Mouse (Mus musculus) cerebellum, adult 2 months (tissue): ENCODE data around the gene Smco4. TPM values are rescaled to one million over a fixed set of nuclear protein-coding genes. Genes with fewer than 3 reads are reported as not detected.

Experiments used
- DNase-seq, 2 experiments: peaks; one replicate each; pipeline ENCODE4 v3.0.0; 2021
- H3K27ac ChIP-seq: fragments of 200-500 bp; 2 replicates; pipeline ENCODE4 v1.5.1; 2012; ENCODE audit warnings: low read length, control low read depth, inconsistent platforms; ENCODE audit not compliant: insufficient read depth
- H3K27me3 ChIP-seq: fragments of 200-500 bp; 2 replicates; pipeline ENCODE4 v1.6.1; 2012; ENCODE audit warnings: inconsistent platforms, mild to moderate bottlenecking, low read length, moderate library complexity; ENCODE audit not compliant: control insufficient read depth, insufficient read depth
- H3K4me1 ChIP-seq: fragments of 200-500 bp; 2 replicates; pipeline ENCODE4 v1.6.1; 2011; ENCODE audit warnings: low read length; ENCODE audit not compliant: control insufficient read depth, insufficient read depth
- H3K4me3 ChIP-seq: fragments of 200-500 bp; replicated peaks from 2 replicates; pipeline ENCODE3; 2011; ENCODE audit warnings: mild to moderate bottlenecking, low read depth, low read length, control low read depth; ENCODE audit not compliant: insufficient read depth
- CTCF ChIP-seq: fragments of 200-500 bp; IDR thresholded peaks from 2 replicates; pipeline ENCODE4 v1.5.1; 2011; ENCODE audit warnings: low read depth, mild to moderate bottlenecking, control low read depth, low read length, moderate library complexity, borderline replicate concordance; ENCODE audit not compliant: insufficient read depth
- POLR2A ChIP-seq: fragments of 200-500 bp; IDR thresholded peaks from 2 replicates; pipeline ENCODE4 v1.6.1; 2011; ENCODE audit warnings: low read length, control low read depth, borderline replicate concordance; ENCODE audit not compliant: insufficient read depth
- WGBS: fragments of 180-500 bp; shearing (Covaris S2); methylation state at CpG from one replicate; pipeline ENCODE4 v1.1.7; 2018; 5-methylcytosine and 5-hydroxymethylcytosine counted together
- polyA plus RNA-seq: library from polyadenylated mRNA; depleted of rRNA; stranded (reverse); fragments of >200 nt; gene quantifications from 2 replicates; pipeline ENCODE4 v1.2.3, GENCODE M21; 2012

Smco4 gene
- polyA plus RNA-seq, 1 experiment = 5.8 TPM

DNA sequence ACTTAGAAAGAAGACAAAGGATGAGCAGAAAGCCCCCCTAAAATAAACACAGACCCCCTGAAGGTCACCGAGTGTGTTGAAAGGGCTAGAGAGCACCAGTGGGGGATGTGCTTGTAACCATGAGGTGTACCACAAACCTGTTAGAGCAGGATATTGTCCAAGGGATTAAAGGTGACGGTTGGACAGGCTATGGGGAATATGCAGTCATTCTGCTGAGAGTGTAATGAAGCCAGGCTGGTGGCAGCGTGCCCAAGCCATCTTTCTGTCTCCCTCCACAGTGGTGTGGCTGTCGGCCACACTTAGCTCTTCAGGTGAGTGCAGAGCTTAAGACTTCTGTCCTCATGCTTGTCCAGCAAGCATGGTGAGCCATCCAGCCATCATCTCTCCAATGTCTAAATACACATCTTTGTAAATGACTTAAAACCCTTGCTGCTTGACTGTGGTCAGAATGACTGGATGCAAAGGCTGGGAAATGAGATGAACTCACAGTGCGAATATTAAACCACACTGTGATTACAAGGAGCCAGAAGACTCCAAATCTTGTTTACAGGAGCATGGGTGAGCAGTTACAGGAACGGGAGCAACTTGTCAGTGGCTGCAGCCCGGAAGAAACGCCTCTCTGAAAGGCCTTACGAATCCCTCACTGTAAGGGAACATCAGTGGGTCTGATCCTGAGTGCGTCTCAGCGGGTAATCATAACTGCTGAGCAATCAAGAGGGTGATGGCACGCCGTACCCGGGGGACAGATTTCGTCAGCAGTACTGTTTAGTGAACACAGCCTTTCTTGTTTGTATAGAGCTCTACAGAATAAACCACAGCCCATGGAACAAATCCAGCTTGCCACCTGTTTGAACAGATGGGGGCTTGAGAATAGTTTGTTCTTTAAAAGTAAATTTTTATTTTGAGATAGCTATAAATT is 59.0 kb downstream of the Smco4 start:
- Histone ChIP-seq H3K27ac (no peak overlapping the region), H3K27me3 (no peaks in the 10 kb centered on the region), H3K4me3 (no peak overlapping the region), H3K4me1 (no peaks in the 10 kb centered on the region)
- TF ChIP-seq POLR2A (no peak), CTCF (no peak)
- no peak for DNase-seq
- WGBS = 16% methylated on average over 15 of the region's 15 CpGs

DNA sequence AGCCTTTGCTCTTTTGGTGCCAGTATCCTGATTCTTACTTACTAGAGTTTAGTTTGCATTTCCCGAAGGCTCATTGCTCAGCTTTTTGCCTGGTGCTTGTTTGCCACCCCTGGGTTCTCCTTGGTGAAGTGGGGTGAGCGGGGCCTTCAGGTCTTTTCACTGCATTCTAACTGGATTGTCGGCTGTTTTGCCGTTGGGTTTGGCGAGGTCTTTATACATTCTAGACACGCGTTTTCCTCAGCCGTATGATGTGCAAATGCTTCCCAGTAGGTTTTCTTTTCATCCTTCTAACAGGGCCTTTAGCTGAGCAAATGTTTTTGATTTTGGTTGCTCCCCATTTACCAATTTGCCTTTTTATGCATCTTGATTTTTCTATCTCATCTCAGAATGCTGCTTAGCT is 60.1 kb downstream of the Smco4 start:
- WGBS = 70% methylated on average over 8 of the region's 8 CpGs
- H3K4me1 ChIP-seq = no peaks in the 10 kb centered on the region
- TF ChIP-seq POLR2A = no peak
- no peak for TF ChIP-seq CTCF
- DNase-seq = no peak
- H3K4me3 ChIP-seq = no peak overlapping the region
- H3K27ac ChIP-seq = no peak overlapping the region
- H3K27me3 ChIP-seq = no peaks in the 10 kb centered on the region; the same call in 1 of the 2 replicates

DNA sequence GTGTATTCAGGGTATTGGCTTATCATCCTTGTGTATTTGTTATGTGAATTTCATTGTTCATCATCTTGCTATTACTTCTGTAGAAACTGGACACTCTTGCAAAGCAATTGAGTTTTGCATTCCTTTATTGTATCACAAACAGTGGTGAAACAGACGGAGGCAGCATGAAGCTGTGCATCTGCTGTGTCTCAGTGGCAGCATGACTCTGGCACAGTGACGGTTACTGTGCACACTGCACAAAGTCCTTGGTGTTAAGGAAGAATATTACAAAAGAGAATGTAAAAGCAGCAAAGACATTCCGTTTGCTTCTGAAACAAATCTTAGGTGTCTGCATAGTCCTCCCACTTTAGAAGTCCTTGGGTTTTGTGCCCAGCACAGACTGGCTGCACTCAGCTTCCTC is 67.2 kb downstream of the Smco4 start:
- WGBS = 58% methylated on average over 3 of the region's 3 CpGs
- H3K27ac ChIP-seq = no peak overlapping the region
- TF ChIP-seq POLR2A = no peak
- no peak for TF ChIP-seq CTCF
- H3K27me3 ChIP-seq = no peaks in the 10 kb centered on the region; the same call in 1 of the 2 replicates
- H3K4me1 ChIP-seq = no peaks in the 10 kb centered on the region
- no peak for DNase-seq
- H3K4me3 ChIP-seq = no peak overlapping the region

DNA sequence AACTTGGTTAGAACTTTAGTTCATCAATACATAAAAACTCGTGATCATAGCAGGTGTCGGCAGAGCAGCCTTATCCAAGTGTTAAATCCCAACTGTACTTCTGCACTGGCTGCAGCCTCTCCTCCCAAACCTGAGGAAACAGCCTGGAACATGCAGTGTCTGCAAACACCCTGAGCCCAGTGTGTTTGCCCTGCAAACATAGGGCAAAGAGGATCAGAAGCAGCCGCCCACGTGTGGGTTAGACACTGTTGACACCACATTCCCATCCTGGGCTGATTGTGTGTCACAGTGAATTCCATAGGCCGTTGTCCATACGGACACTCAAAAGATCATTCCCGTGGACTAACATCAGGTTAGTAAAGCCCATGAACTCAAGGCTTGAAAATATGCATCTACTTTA is 69.1 kb downstream of the Smco4 start:
- no peaks in the 10 kb centered on the region for H3K4me1 ChIP-seq
- H3K4me3 ChIP-seq = no peak overlapping the region
- no peak for DNase-seq
- TF ChIP-seq CTCF (no peak), POLR2A (no peak)
- no peak overlapping the region for H3K27ac ChIP-seq
- H3K27me3 ChIP-seq = no peaks in the 10 kb centered on the region; the same call in 1 of the 2 replicates
- WGBS = 92% methylated on average over 7 of the region's 7 CpGs

DNA sequence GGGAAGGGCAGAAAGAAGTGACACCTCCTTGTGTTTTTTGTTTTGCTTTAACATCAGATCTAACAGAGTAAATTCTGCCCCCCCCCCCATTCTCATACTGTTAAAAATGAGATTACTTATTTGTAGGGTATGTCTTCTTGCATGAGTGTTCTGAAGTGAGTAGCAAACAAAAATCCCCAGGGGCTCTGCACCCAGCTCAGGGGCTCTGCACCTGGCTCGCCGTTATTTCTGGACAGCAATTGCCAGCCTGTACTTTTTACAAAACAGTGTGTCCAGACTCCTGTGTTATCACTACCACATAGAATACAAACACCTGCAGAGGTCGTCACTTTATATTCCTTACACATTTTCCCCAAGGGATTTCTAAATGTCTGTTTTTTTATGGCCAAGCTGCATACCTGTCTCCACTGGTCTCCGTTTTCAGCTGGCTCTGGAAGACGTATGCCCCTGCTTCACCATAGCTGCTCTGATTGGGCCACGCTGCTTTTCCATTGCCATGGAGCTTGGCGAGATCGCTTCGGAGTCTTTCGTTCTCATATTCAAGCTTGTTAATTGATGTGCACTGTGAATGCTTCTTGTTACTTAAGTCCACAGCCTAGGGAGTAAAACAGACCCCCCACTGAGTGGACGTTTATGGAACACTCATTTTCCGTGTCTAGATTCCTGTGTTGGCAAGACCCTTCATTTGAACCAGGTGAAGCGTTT is 81.7 kb downstream of the Smco4 start:
- TF ChIP-seq POLR2A = no peak
- TF ChIP-seq CTCF = no peak
- DNase-seq = no peak
- H3K4me3 ChIP-seq = no peak overlapping the region
- WGBS = 61% methylated on average over 13 of the region's 13 CpGs
- H3K4me1 ChIP-seq = no peaks in the 10 kb centered on the region
- 0 out of 2 replicates have a peak, but pooled peaks cover 1% of the 10 kb centered on the region for H3K27me3 ChIP-seq
- H3K27ac ChIP-seq = no peak overlapping the region

DNA sequence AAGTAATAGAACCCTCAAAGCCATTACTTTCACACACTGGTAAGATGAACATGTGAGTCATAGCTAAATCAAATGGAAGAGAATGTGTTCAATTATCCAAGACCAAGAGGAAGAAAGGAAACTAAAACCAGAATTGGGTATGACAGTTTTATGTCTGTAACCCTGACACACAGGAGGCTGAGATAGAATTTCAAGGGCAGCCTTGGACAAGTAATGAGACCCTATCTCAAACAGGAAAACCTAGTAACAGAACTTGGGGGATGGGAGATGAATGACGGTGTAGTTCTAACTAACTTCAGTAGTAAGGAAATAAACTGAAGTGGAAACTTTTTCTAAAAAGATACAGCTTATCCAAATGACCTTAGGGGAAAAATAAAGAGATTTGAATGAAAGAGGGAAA is 85.2 kb downstream of the Smco4 start:
- 90% methylated on average over 1 of the region's 1 CpGs for WGBS
- DNase-seq = no peak
- Histone ChIP-seq H3K4me1 (no peaks in the 10 kb centered on the region), H3K27me3 (no peaks in the 10 kb centered on the region), H3K27ac (no peak overlapping the region), H3K4me3 (no peak overlapping the region)
- no peak for TF ChIP-seq CTCF
- no peak for TF ChIP-seq POLR2A

DNA sequence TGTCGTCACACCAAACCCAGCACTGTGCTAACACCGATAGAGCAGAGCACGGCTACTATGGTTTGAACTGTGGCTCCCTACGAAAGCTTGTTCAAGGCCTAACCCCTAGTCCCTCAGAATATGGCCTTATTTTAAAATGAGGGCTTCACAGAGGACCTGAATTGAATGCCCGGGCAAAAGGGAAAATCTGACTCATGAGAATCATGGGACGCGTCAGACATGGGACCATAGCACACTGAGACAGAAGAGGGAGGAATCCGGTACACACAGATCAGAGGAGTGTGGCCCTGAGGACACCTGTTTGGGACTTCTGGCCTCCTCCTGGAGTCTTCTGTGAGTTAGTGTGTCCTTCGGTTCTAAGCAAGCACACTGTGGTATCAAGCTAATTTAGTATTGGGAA is 85.7 kb downstream of the Smco4 start:
- Histone ChIP-seq H3K27ac (no peak overlapping the region), H3K4me3 (no peak overlapping the region), H3K4me1 (no peaks in the 10 kb centered on the region), H3K27me3 (no peaks in the 10 kb centered on the region)
- TF ChIP-seq POLR2A (no peak), CTCF (no peak)
- WGBS = 95% methylated on average over 9 of the region's 9 CpGs
- DNase-seq = no peak

DNA sequence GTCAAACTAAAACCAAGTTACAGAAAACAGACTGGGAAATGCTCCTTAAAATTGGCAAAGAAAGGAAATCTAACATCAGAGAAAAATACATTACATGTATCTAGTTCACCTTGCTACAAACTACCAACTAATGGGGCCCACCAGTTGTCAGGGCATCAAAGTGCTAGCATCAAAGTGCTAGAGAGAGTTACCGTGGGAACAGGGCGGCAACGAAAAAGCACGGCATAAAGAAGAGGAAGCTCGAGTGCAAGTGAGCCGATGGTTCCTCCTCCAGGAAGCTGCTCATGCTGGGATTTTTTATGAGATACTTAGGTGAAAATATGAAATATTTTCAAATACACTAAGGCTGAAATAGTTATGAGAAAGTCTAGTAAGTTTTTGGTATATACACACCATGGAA is 86.9 kb downstream of the Smco4 start:
- Histone ChIP-seq H3K27ac (no peak overlapping the region), H3K27me3 (no peaks in the 10 kb centered on the region), H3K4me1 (no peaks in the 10 kb centered on the region), H3K4me3 (no peak overlapping the region)
- no peak for DNase-seq
- no peak for TF ChIP-seq CTCF
- no peak for TF ChIP-seq POLR2A
- WGBS = 46% methylated on average over 6 of the region's 6 CpGs

DNA sequence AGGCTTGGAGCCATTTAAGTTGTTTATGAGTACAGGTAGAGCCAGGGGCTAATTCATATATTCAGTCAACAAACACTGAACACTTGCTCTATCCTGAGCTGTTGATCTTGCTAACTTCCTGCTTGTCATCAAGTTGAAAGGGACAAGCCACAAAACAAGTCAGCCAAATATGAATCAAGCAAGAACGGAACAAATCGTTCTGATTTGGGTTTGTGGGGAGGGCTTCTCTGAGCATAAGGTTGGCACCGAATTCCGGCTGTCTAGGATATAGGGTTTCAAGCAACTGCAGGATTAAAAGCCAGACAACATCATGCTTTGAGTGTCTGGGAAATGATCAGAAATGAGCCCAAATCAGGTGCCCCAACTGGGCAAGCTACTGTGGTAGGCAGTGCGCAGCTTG is 88.8 kb downstream of the Smco4 start:
- WGBS = 76% methylated on average over 5 of the region's 5 CpGs
- H3K4me3 ChIP-seq = no peak overlapping the region
- no peaks in the 10 kb centered on the region for H3K4me1 ChIP-seq
- no peak overlapping the region for H3K27ac ChIP-seq
- no peak for DNase-seq
- TF ChIP-seq CTCF (no peak), POLR2A (no peak)
- no peaks in the 10 kb centered on the region for H3K27me3 ChIP-seq
